Mouse (Mus musculus): ENCODE measurements around the gene Ppp6r3.

GRCm38 (mm10) chr19:3428057-3428830 is 147.3 kb downstream of the Ppp6r3 start:
- no peak for TF ChIP-seq POLR2A (IDR thresholded peaks at IDR 0.05; ENCODE audit: low read depth, low read length)
- no peak for TF ChIP-seq CTCF (IDR thresholded peaks at IDR 0.05; ENCODE audit: extremely low read depth, insufficient read depth, insufficient read length, insufficient replicate concordance)
